Mouse (Mus musculus): ENCODE measurements around the gene A630095N17Rik. TPM values are rescaled to one million over a fixed set of nuclear protein-coding genes. Genes with fewer than 3 reads are reported as not detected.

A630095N17Rik gene
- polyA plus RNA-seq, 1 experiment from 2014 or later, result not detected

DNA sequence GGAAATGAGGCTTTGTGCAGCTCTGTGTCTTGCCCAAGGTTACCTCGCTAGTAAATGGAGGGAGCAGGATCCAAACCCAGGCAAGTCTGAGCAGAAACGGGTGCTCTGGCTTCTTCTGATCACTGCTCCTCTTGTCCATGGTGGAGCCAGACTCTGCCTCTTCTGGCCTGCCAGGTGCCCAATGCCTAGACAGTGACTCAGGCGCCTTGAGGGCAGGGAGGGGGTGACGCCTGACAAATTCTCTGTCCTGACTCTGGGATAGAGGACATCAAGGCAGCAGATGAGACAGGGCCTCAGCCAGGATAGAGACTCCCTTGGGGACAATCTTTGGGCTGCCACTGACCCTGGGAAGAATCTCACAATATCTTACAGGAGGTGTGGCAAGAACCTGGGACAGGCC is 678 bp downstream of the A630095N17Rik start:
- DNase-seq (ENCODE audit: low spot score), result no peak
- no peak overlapping the region for H3K4me3 ChIP-seq
- H3K27me3 ChIP-seq (ENCODE audit: low read depth, poor library complexity, severe bottlenecking), result no peaks in the 10 kb centered on the region
- no peaks in the 10 kb centered on the region for H3K9me3 ChIP-seq (replicated peaks)
- WGBS, result 82% methylated on average over 4 of the region's 4 CpGs
- H3K4me1 ChIP-seq, result peaks cover 13% of the 10 kb centered on the region
- H3K36me3 ChIP-seq, result no peaks in the 10 kb centered on the region
- H3K27ac ChIP-seq, result no peak overlapping the region

DNA sequence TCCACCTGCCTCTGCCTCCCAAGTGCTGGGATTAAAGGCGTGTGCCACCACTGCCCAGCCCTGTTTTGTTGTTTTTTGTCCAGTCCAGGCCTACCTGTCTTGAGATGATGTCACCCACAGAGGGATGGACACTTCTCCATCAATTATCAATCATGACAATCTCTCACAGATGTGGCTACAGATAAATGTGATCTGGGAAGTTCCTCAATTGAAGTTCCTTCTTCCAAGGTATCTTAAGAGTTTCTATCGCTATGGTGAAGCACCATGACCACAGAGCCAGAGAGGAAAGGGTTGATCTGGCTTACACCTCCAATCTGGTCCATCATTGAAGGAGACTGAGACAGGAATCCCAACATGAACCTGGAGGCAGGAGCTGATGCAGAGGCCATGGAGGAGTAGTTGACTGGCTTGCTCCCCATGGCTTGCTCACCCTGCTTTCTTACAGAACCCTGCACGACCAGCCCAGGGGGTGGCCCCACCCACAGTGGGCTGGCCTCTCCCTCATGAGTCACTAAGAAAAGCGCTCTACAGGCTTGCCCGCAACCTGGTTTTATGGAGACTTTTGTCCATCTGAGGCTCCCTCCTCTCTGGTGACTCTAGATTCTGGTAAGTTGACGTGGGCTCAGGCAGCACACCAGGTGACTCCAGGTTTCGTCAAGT is 1.4 kb downstream of the A630095N17Rik start:
- 76% methylated on average over 7 of the region's 7 CpGs for whole genome bisulfite sequencing
- no peak overlapping the region for H3K27ac ChIP-seq
- no peak overlapping the region for H3K4me3 ChIP-seq
- H3K36me3 ChIP-seq, result no peaks in the 10 kb centered on the region
- DNase-seq (ENCODE audit: low spot score), result no peak
- peaks cover 6% of the 10 kb centered on the region; the same call in 1 of the 2 replicates for H3K4me1 ChIP-seq
- no peaks in the 10 kb centered on the region for H3K9me3 ChIP-seq (replicated peaks)
- no peaks in the 10 kb centered on the region for H3K27me3 ChIP-seq (ENCODE audit: low read depth, poor library complexity, severe bottlenecking)

DNA sequence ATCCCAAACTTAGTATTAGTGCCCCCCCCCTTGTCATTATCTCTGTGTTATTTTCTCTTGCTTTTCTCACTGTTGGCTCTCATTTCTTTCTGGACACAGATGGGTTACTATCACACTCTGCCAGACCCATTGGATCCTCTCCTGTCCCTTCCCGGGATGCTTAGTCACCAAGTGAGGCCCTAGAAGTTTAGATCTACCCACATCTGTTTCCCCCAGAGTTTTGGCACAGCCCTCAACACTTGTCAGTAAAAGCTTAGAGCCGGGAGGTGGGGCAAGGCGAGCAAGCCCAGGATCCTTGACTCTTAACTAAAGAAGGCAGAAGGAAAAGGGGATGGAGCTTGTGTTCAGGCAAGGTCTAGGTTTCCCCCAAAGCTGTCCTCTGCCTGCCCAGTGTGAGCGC is 2.7 kb downstream of the A630095N17Rik start:
- H3K27me3 ChIP-seq (ENCODE audit: low read depth, poor library complexity, severe bottlenecking), result no peaks in the 10 kb centered on the region
- DNase-seq (ENCODE audit: low spot score), result no peak
- H3K4me1 ChIP-seq, result no peaks in the 10 kb centered on the region
- no peaks in the 10 kb centered on the region for H3K36me3 ChIP-seq
- no peak overlapping the region for H3K4me3 ChIP-seq
- 77% methylated on average over 4 of the region's 4 CpGs for WGBS
- no peak overlapping the region for H3K27ac ChIP-seq
- no peaks in the 10 kb centered on the region for H3K9me3 ChIP-seq (replicated peaks)

DNA sequence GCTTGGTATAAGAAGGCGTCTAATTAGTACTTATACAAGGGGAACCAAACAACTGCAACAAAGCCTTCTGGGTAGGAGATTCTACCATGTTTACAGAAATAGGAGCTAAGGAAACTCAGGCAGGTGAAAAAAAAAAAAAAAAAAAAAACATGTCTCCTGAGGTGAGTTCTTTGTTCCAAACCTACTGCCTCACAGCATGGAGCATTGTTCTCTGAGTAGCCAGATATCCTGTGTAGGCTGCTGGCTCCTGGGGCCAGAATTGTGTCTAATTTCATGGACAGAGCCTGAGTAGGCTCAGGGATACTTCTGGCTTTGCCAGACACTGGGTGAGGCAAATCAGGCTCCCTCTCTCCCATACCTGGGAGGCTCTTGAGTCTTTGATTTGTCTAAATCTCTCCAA is 4.2 kb downstream of the A630095N17Rik start:
- Histone ChIP-seq H3K4me3 (no peak overlapping the region), H3K9me3 (replicated peaks) (no peaks in the 10 kb centered on the region), H3K4me1 (no peaks in the 10 kb centered on the region), H3K36me3 (no peaks in the 10 kb centered on the region), H3K27me3 (ENCODE audit: low read depth, poor library complexity, severe bottlenecking) (peaks cover 10% of the 10 kb centered on the region; the same call in 1 of the 2 replicates), H3K27ac (no peak overlapping the region)
- 80% methylated on average over 1 of the region's 1 CpGs for WGBS
- DNase-seq (ENCODE audit: low spot score), result no peak

DNA sequence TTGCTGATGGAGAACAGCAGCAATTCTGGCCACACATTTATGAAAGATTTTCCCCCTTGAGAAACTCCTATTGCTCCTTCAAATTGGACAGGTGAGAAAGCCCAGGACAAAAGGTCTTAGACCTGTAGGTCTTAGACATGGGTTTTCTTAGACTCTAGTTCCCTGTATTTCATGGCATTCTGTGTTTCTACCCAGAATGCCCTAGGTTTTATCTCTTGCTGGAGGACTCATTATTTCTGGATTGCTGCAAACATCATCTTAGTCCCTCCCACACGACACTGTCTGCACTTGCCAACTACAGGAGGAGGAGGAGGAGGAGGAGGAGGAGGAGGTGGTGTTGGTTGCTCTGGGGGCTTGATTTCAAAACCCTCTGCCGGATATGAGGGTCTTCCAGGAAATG is 5.8 kb downstream of the A630095N17Rik start:
- no peaks in the 10 kb centered on the region for H3K4me1 ChIP-seq
- H3K27me3 ChIP-seq (ENCODE audit: low read depth, poor library complexity, severe bottlenecking), result peaks cover 25% of the 10 kb centered on the region
- no peak overlapping the region for H3K27ac ChIP-seq
- no peak for DNase-seq (ENCODE audit: low spot score)
- 66% methylated on average over 2 of the region's 2 CpGs for WGBS
- no peaks in the 10 kb centered on the region for H3K9me3 ChIP-seq (replicated peaks)
- H3K36me3 ChIP-seq, result no peaks in the 10 kb centered on the region
- H3K4me3 ChIP-seq, result no peak overlapping the region

DNA sequence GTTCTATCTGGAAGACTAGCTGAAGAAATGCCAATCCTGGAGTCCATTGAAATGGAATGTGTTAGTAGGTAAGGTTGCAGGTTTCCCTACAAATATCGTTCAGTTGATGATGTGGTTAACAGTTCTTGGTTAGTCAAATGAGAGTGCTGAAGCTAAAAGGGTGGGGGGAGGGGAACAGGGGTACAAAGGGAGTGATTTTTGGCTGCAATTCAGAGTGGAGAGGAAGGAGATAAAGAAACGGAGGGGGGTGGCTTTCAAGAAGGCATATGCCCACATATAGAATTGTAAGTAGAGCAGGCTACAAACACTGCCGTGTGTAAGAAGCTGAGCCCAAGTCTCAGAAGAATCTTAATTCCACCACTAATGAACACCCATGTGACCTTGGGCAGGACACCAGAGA is 6.4 kb downstream of the A630095N17Rik start:
- H3K4me1 ChIP-seq, result no peaks in the 10 kb centered on the region
- no peaks in the 10 kb centered on the region for H3K9me3 ChIP-seq (replicated peaks)
- peaks cover 32% of the 10 kb centered on the region for H3K27me3 ChIP-seq (ENCODE audit: low read depth, poor library complexity, severe bottlenecking)
- H3K27ac ChIP-seq, result no peak overlapping the region
- H3K36me3 ChIP-seq, result no peaks in the 10 kb centered on the region
- H3K4me3 ChIP-seq, result no peak overlapping the region
- 87% methylated on average over 3 of the region's 3 CpGs for WGBS
- DNase-seq (ENCODE audit: low spot score), result no peak

DNA sequence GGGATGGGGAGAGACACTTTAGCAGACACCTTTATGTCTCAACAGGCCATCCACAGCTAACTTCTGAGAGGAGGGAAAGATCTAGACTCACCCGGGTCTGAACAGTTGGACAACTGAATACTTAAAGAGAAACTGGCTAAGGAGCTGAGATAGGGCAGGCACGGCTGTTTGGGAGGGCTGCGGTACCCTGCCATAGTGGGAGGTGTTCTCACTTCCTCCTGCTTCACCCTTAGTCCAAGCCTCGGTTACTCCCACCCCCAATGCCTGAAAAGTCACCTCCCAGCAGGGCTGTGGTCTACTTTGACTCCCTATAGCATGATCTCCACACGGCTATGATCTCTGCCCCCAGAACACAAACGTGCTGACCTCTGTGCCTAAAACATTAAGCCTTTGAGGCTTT is 8.4 kb downstream of the A630095N17Rik start:
- no peak overlapping the region for H3K4me3 ChIP-seq
- H3K27ac ChIP-seq, result no peak overlapping the region
- WGBS, result 68% methylated on average over 6 of the region's 6 CpGs
- no peaks in the 10 kb centered on the region for H3K36me3 ChIP-seq
- peaks cover 51% of the 10 kb centered on the region for H3K27me3 ChIP-seq (ENCODE audit: low read depth, poor library complexity, severe bottlenecking)
- no peaks in the 10 kb centered on the region for H3K9me3 ChIP-seq (replicated peaks)
- H3K4me1 ChIP-seq, result peaks cover 14% of the 10 kb centered on the region
- no peak for DNase-seq (ENCODE audit: low spot score)

DNA sequence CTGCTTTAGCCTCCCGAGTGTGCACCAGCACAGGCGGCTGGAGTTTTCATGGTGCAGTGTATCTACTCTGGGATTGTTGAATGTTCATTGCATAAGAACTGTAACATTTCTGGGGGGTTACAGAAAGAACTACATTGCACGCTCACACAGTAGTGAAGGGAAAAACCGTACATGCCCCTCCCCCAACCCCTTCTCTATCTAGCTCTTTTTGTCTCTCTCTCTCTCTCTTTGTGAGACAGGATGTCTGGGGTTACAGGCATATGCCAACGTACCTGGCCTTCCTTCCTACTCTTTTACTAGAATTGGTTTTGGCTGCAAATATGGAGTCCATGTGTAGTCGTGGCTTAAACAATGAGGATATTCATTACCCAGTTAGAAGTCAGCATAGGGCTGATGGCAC is 9.0 kb downstream of the A630095N17Rik start:
- WGBS, result 83% methylated on average over 6 of the region's 6 CpGs

DNA sequence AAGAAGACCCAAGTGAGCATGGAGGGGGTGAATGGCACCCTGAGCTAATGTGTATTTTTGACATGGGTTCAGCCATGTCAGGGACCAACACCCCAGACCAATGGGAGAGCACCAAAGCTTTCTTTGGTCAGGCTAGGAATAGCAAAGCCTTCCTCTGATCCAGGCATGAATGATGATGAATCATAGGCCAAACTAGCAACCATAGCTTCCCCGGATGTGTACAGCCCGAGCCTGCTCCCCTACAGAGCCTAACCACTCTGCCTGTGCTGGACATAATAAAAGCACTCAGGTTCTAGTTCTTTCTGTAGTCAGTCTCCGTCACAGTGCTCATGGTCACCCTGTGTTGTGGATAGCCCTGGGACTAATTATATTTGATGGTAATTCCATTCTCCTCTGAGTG is 10.4 kb downstream of the A630095N17Rik start:
- Histone ChIP-seq H3K36me3 (no peaks in the 10 kb centered on the region), H3K27me3 (ENCODE audit: low read depth, poor library complexity, severe bottlenecking) (peaks cover 71% of the 10 kb centered on the region), H3K4me1 (peaks cover 22% of the 10 kb centered on the region), H3K9me3 (replicated peaks) (no peaks in the 10 kb centered on the region), H3K27ac (no peak overlapping the region), H3K4me3 (no peak overlapping the region)
- DNase-seq (ENCODE audit: low spot score), result no peak
- WGBS, result 78% methylated on average over 3 of the region's 3 CpGs

More for the DNA sequence above, 9.0 kb downstream of the A630095N17Rik start:
- no peak overlapping the region for H3K27ac ChIP-seq
- H3K4me1 ChIP-seq, result peaks cover 20% of the 10 kb centered on the region
- DNase-seq (ENCODE audit: low spot score), result no peak
- H3K36me3 ChIP-seq, result no peaks in the 10 kb centered on the region
- H3K9me3 ChIP-seq (replicated peaks), result no peaks in the 10 kb centered on the region
- peaks cover 57% of the 10 kb centered on the region for H3K27me3 ChIP-seq (ENCODE audit: low read depth, poor library complexity, severe bottlenecking)
- H3K4me3 ChIP-seq, result no peak overlapping the region

DNA sequence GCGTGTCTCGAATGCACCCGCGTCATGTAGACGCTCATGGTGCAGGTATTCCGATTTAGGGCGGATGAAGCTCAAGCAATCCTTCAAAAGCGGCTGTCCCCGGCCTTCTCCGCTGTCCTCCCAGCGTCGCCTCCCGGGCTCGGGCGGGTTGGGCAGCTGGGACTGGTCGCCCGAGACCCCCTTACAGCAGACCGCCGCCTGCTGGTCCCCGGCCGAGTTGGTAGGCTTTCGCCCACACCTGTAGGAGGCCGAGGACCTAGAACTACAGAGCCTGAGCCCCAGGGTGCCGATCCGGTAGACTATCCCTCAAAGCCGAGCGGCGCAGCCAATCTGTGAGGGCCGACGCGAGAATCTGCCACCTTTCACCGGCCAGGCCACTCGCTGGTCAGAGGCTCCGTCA is 12.4 kb downstream of the A630095N17Rik start, which contains the start of gene Tuba4a:
Gene Tuba4a (minus strand): TSS at position 335 of the 400 bp plus-strand sequence.
- peaks cover 22% of the 10 kb centered on the region for H3K4me1 ChIP-seq
- H3K27me3 ChIP-seq (ENCODE audit: low read depth, poor library complexity, severe bottlenecking), result peaks cover 82% of the 10 kb centered on the region
- no peak for DNase-seq (ENCODE audit: low spot score)
- peak within 1 kb of the TSS; percentile 40; the same call in 1 of the 2 replicates for H3K27ac ChIP-seq
- H3K36me3 ChIP-seq, result peaks cover 14% of the 10 kb centered on the region
- under 1% methylated on average over 34 of the region's 34 CpGs for WGBS
- H3K9me3 ChIP-seq (replicated peaks), result no peaks in the 10 kb centered on the region
- H3K4me3 ChIP-seq, result peak within 1 kb of the TSS; percentile 60

DNA sequence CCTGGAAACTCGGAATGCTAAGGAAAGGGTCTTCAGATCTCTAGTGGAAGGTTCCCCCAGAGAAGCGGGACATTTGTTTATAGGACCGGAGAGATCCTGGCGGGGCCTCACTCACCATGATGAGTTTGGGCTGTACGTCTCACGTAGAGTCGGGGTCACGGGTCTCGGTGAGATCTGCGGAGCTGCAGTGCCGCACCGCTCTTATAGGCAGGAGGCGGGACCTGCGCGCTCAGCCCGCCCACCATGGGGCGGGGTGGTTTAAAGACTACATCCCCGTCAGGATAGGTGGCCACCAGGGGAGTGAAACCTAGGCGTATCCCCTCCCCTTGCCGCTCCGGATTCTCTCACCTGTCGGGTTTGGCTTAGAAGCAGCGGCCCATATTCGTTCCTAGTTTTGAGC is 12.8 kb downstream of the A630095N17Rik start:
- Histone ChIP-seq H3K27ac (no peak overlapping the region), H3K9me3 (replicated peaks) (no peaks in the 10 kb centered on the region), H3K27me3 (ENCODE audit: low read depth, poor library complexity, severe bottlenecking) (peaks cover 82% of the 10 kb centered on the region), H3K4me3 (peak overlapping the region; percentile 60), H3K36me3 (peaks cover 19% of the 10 kb centered on the region), H3K4me1 (peaks cover 22% of the 10 kb centered on the region)
- 0% methylated on average over 24 of the region's 24 CpGs for WGBS
- DNase-seq (ENCODE audit: low spot score), result peak; percentile 79

DNA sequence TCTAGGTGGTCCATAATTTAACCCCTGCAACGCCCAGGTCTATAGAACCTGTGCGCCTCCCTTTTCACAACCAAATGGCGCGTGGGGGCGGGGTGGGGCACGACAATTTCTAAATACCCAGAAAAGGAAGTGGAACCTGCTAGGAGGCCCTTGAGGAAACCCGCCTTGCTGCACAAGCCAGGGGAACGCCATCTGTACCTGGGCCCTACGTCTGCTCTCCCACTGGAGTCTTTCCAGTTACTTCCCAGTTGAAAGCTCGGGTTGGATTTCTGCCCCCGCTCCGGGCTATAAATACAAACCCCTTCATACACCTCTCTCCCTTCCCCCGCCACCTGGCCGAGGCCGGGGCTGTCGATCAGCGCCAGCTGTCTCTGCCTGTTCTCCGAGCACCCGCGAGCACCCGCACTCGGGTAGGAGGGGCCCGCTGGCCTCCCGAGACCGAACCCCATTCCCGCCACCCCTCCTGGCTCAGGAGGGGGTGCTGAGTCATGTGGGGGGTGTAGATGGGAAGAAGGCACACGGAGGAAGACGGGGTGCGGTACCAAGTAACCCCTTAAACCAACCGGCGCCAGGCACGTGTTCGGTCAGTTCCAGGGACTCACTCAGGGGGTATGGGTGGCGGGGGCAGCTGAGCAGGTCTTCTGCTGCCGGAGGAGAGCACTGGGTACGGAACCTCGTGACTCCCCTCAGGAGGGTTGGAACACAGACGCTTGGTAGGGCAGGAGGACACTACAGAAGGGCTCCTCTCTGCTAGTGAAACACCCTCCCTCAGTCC is 13.5 kb downstream of the A630095N17Rik start:
- peaks cover 22% of the 10 kb centered on the region for H3K4me1 ChIP-seq
- H3K4me3 ChIP-seq, result peak overlapping the region; percentile 60
- peak; percentile 59 for DNase-seq (ENCODE audit: low spot score)
- peaks cover 78% of the 10 kb centered on the region for H3K27me3 ChIP-seq (ENCODE audit: low read depth, poor library complexity, severe bottlenecking)
- peaks cover 26% of the 10 kb centered on the region for H3K36me3 ChIP-seq
- WGBS, result 1% methylated on average over 38 of the region's 38 CpGs
- no peaks in the 10 kb centered on the region for H3K9me3 ChIP-seq (replicated peaks)
- H3K27ac ChIP-seq, result peak overlapping the region; percentile 40; the same call in 1 of the 2 replicates

DNA sequence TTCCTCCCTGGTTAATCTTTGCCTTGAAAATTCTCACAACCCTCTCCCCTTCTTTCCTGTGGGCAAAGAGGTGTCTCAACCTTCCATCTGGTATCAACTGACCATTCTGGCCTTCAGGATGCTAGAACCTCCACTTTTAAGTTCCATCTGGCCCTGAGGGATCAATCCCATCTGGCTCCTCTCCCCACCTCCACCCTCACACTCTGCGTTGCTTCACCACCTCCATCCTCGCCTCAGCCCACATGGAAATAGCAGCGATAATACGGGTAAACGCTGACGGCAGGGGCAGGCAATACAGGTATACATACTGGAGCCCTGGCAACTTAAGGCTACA is 14.0 kb downstream of the A630095N17Rik start:
- Histone ChIP-seq H3K9me3 (replicated peaks) (no peaks in the 10 kb centered on the region), H3K27ac (no peak overlapping the region), H3K27me3 (ENCODE audit: low read depth, poor library complexity, severe bottlenecking) (peaks cover 74% of the 10 kb centered on the region), H3K4me3 (peak overlapping the region; percentile 60), H3K36me3 (peaks cover 31% of the 10 kb centered on the region), H3K4me1 (peaks cover 27% of the 10 kb centered on the region)
- no peak for DNase-seq (ENCODE audit: low spot score)
- WGBS, result 2% methylated on average over 6 of the region's 6 CpGs

All from limb, embryonic 10.5 days (tissue).